Mouse (Mus musculus): Measurements from ENCODE around the gene Spz1. TPM values are rescaled to one million over a fixed set of nuclear protein-coding genes. Genes with fewer than 3 reads are reported as not detected.

Spz1 gene
- total RNA-seq, 2 experiments from 2014 or later: not detected

Other genes with a start within 250 kb of the Spz1 start
- gene Dhfr, start 221.4 kb downstream of the Spz1 start, total RNA-seq (2021): 1 to 10 TPM; 1.1 to 1.3 TPM
- gene Msh3, start 221.2 kb downstream of the Spz1 start, total RNA-seq (2021): 10 to 100 TPM; 22.7 to 24.9 TPM
- 10 to 100 TPM; 18.2 to 20.5 TPM for gene Ankrd34b, start 150.3 kb downstream of the Spz1 start, total RNA-seq (2021)
- 10 to 100 TPM; 10.6 to 11.2 TPM for gene Fam151b, start 92.2 kb downstream of the Spz1 start, total RNA-seq (2021)
- gene Zfyve16, start 45.3 kb downstream of the Spz1 start, total RNA-seq (2021): 10 to 100 TPM; 17.0 to 18.6 TPM
- gene Serinc5, start 34.9 kb upstream of the Spz1 start, total RNA-seq (2021): 10 to 100 TPM; 56.3 to 71.3 TPM
- 1 to 10 TPM; 3.6 to 4.3 TPM for gene Thbs4, start 218.6 kb upstream of the Spz1 start, total RNA-seq (2021)

Measured in left cerebral cortex, postnatal 25 days (tissue).